Mouse (Mus musculus) olfactory bulb, adult 2 months (tissue): ENCODE data around the gene Pknox2. TPM values are rescaled to one million over a fixed set of nuclear protein-coding genes. Genes with fewer than 3 reads are reported as not detected.

Experiments used
- H3K27ac ChIP-seq: fragments of 200-500 bp; 2 replicates; pipeline ENCODE4 v1.5.1; 2012; ENCODE audit warnings: low read depth, low read length; ENCODE audit not compliant: insufficient read depth
- H3K4me1 ChIP-seq: fragments of 200-500 bp; 2 replicates; pipeline ENCODE4 v1.6.1; 2012; ENCODE audit warnings: low read length; ENCODE audit not compliant: control insufficient read depth, insufficient read depth
- H3K4me3 ChIP-seq: fragments of 200-500 bp; 2 replicates; pipeline ENCODE4 v1.5.1; 2012; ENCODE audit warnings: mild to moderate bottlenecking, low read depth, low read length, moderate library complexity; ENCODE audit not compliant: insufficient read depth
- CTCF ChIP-seq: fragments of 200-500 bp; IDR thresholded peaks from 2 replicates; pipeline ENCODE4 v1.5.1; 2012; ENCODE audit warnings: low read depth, mild to moderate bottlenecking, low read length, moderate library complexity; ENCODE audit not compliant: insufficient read depth
- POLR2A ChIP-seq: fragments of 200-500 bp; IDR thresholded peaks from 2 replicates; pipeline ENCODE4 v1.6.1; 2012; ENCODE audit warnings: mild to moderate bottlenecking, low read depth, low read length, moderate library complexity; ENCODE audit not compliant: insufficient read depth
- WGBS: fragments of 180-500 bp; shearing (Covaris S2); methylation state at CpG from one replicate; pipeline ENCODE4 v1.1.7; 2018; 5-methylcytosine and 5-hydroxymethylcytosine counted together
- polyA plus RNA-seq: library from polyadenylated mRNA; stranded (reverse); fragments of >200 nt; gene quantifications from 2 replicates; pipeline ENCODE4 v1.2.4, GENCODE M21; 2012; ENCODE audit warnings: low replicate concordance; ENCODE audit not compliant: missing spikeins, insufficient read depth, insufficient read length

Pknox2 gene
- polyA plus RNA-seq, 1 experiment: not detected

DNA sequence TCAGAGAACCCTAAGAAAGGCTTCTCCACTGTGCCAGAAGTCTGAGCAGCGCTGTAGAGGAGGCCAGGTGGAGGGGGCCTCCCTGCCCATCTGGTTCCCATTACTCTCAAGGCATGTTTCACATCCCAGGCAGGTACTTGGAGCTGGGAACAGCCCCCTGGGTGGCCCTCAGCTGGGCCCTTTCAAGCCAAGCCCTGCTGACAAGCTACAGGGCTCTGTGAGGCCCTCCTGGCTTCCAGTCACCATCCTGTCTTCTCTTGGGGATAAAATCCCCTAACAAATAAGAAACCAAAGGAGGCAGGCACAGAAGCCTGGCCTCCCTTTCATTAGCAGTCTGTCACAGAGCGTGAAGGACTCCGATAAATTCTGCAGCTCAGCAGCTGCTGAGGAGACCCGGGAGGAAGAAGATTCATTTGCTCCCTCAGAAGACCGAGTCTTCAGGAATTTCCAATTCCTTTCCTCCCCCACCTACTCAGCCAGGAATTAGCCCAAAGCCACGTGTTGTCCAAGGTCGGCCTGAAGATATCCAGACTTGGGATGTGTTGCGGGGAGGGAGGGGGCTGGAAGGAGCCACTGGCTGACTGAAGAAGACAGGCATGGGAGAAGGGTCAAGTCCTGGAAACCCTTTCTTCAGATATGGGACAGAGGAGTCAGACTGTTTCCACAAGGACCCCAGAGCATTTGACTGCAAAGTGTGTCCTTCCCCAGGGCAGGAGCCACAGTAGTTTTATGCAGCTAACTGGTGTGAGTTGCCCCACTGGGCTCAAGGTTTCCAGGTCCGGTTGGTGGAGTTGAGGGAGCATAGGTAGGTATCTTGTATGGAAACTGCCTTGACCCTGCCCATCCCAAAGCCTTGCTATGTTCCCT is 116.6 kb downstream of the Pknox2 start:
- 50% methylated on average over 9 of the region's 9 CpGs for WGBS
- no peak for TF ChIP-seq CTCF
- TF ChIP-seq POLR2A: no peak
- peaks cover 21% of the 10 kb centered on the region for H3K4me1 ChIP-seq
- no peak overlapping the region for H3K27ac ChIP-seq
- no peak overlapping the region for H3K4me3 ChIP-seq

DNA sequence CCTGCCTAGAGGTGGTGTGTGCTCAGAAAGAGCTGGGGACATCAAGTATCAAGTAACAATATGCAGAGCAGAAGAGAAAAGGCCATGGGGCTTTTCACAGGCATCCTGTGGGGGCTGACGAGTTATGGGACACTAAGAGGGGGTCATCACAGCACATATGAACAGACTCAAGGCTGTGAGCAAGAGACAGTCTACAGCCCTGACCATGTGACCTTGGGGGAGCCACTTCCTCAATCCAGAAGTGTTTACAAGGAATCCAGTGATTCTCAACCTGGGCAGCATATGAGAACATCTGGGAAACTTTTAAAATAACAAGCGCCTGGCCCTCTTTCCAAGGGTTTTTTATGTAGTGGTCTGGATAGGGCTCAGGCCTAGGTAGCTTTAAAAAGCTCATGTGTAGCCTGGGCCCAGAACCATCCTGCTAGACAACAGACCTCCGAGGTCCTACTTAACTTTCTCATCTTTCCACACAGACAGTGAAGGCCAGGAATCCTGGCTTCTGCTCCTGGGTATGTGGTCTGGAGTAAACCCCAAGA is 117.3 kb downstream of the Pknox2 start:
- TF ChIP-seq POLR2A: no peak
- no peak for TF ChIP-seq CTCF
- Histone ChIP-seq H3K4me3 (no peak overlapping the region), H3K4me1 (peaks cover 21% of the 10 kb centered on the region), H3K27ac (no peak overlapping the region)
- 86% methylated on average over 3 of the region's 3 CpGs for WGBS

DNA sequence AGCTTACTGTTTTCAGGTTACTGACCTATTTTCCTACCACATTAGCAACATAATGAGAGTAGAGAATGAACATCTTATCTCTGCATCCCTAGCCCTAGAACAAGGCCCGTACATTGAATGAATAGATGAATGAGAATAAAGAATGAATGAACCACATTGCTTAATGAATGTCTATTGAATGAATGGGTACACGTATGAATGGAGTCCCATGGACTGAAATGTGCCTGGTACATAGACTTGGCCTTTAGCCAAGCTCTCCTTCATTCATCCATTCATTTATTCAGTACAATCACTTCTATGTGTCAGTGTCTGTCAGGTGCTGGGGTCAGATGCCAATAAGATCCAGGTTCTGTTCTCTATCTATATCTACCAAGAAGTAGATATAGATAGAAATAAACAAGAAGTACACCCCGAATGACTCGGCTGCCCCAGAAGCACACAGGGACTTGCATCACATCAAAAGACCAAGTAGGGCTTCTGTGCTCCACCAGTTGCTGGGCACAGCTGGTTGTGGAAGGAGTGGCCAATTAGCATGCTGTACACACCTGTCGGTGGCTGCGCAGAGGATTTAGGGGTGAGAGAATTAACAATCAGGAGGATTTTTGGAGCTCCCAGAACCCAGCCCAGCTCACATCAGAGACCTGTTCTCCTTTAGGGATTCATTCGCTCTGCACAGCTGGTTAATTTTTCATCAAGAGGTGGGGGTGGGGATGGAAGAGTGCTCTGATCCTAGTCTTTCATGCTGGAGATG is 119.2 kb downstream of the Pknox2 start:
- TF ChIP-seq POLR2A (no peak), CTCF (no peak)
- Histone ChIP-seq H3K4me3 (no peak overlapping the region), H3K4me1 (peaks cover 21% of the 10 kb centered on the region), H3K27ac (no peak overlapping the region)
- WGBS: 61% methylated on average over 7 of the region's 7 CpGs

DNA sequence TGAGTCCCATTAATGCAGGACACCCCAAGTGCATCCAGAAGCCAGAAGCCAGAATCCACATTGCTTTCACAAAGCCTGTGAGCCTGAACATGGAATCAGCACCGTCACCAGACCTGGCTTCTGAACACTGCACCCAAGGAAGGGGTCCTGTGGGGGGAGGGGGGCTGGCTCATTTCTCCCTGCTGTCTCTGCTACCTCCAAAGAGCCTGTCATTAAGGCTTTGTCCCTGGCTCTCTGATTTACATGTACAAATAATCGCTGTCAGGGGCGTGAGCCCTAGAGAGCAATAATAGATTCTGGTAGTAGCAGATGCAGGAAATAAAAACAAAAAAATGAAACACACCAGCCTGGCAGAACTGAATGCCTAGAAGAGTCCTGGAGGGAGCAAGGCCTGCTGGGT is 121.3 kb downstream of the Pknox2 start:
- peaks cover 21% of the 10 kb centered on the region for H3K4me1 ChIP-seq

DNA sequence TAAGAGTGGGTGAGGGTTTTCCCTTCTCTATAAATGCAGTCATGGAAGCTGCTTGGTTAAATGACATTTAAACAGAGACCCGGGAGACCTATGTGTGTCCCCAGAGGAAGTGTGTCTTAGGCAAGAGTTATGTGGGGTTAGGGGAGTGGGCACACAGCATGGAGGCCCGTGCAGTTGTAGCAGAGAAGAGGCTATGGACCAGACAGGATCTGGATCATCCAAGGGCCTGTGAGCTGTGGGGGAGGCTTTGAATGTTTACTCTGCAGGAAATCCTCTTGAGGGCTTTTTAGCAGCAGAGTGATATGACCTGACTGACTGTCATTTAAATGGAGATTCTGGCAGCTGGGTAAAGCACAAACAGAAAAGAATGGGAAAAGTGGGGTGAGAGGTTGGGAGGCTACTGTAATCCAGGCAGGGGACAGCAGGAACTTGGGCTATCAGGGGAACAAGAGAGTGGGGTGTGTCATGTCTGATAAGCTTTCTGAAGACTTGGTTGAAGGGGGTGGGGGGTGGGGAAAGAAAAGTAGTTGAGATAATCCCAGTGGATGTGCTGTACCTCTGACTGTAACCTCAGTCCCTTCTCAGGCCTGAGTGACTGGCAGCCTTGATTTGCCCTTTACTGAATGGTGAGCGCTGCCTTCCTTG is 125.5 kb downstream of the Pknox2 start:
- H3K27ac ChIP-seq: no peak overlapping the region
- TF ChIP-seq CTCF: no peak
- no peak for TF ChIP-seq POLR2A
- WGBS: 49% methylated on average over 3 of the region's 3 CpGs
- no peak overlapping the region for H3K4me3 ChIP-seq
- H3K4me1 ChIP-seq: peaks cover 14% of the 10 kb centered on the region

More for the DNA sequence above, 121.3 kb downstream of the Pknox2 start:
- WGBS: 48% methylated on average over 3 of the region's 3 CpGs
- Histone ChIP-seq H3K4me3 (no peak overlapping the region), H3K27ac (no peak overlapping the region)
- TF ChIP-seq CTCF: no peak
- TF ChIP-seq POLR2A: no peak

DNA sequence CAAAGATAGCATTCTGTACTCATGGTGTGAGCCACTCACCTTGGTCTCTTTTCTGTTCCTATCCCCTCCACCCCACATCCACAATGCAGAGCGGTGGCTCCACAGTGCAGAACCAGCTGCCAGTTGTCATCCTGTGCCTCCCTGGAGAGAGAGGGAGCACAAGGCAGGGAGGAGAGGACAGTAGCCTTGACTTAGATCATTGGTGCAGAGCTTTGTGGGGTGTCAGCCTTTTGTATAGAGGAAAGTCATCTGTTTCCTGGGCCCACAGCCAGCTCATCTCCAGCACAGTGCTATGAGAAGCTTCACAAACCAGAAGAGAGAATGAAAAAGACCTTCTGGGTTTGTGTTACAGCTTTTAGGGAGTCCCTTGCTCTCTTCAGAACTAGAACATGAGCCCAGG is 129.1 kb downstream of the Pknox2 start:
- H3K4me1 ChIP-seq: peaks cover 15% of the 10 kb centered on the region
- H3K27ac ChIP-seq: peak overlapping the region; percentile 54; the same call in 1 of the 2 replicates
- WGBS: 53% methylated on average over 1 of the region's 1 CpGs
- no peak for TF ChIP-seq POLR2A
- no peak overlapping the region for H3K4me3 ChIP-seq

DNA sequence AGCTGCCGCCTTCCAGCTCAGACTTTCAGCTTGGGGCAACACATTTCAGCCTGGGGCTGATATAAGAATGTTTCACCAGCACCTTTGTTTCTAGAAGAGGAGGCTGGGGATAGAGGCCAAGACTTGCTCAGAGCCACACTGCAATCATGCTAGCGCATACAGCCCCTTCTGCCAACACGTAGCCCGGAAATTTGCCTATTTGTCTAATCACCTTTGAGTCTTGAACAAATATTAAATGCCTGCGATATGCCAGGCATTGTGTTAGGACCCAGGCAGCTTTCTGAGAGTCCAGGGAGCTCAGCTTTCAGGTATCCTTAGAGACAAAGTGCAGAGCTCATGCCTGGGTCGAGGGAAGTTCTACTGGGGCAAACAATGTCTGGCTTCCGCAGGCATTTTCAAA is 130.0 kb downstream of the Pknox2 start:
- 81% methylated on average over 7 of the region's 7 CpGs for WGBS
- H3K4me3 ChIP-seq: no peak overlapping the region
- peaks cover 13% of the 10 kb centered on the region for H3K4me1 ChIP-seq
- H3K27ac ChIP-seq: no peak overlapping the region
- TF ChIP-seq POLR2A: no peak

DNA sequence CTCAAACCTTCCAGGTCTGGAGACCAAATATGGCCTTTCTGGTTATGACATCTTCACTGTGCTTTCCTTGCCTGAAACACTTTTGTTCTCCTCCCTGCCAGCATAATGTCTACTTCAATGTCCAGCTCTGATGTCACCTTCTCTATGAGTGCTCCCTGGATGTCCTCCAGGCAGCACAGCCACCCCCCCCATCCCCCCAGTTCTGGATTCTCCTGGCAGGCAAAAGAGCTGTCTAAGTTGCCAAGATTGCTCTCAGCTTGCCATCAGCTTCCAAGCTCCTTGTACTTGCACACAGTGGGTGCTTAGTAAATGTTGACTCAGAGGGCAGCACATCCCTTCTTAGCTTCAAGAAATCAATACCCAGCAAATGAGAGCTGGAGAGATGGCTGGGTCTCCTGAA is 131.0 kb downstream of the Pknox2 start:
- Histone ChIP-seq H3K4me3 (no peak overlapping the region), H3K27ac (no peak overlapping the region), H3K4me1 (peaks cover 10% of the 10 kb centered on the region; the same call in 1 of the 2 replicates)
- TF ChIP-seq POLR2A: no peak
- no peak for TF ChIP-seq CTCF

DNA sequence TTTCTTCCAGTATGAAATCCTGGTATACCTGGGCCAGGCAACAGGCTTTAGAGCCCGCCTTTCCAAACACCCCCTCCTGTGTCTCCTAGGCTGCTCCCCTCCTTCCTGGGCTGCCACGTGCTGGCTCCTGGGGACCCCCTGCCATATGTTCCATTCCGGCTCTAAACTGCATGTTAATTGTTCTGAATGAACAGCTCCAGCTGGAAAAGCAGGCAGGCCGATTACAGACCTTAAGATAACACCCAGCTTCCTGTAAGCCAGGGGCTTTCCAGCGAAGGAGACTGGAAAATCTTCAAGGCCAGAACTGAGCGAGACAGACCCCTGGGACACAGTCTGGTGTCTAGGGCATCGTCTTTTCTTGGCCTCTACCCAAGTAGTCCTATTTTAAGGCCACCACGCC is 133.6 kb downstream of the Pknox2 start:
- no peak overlapping the region for H3K27ac ChIP-seq
- WGBS: 39% methylated on average over 8 of the region's 8 CpGs
- TF ChIP-seq CTCF (no peak), POLR2A (no peak)

More for the DNA sequence above, 133.6 kb downstream of the Pknox2 start:
- no peak overlapping the region for H3K4me3 ChIP-seq
- H3K4me1 ChIP-seq: peaks cover 10% of the 10 kb centered on the region; the same call in 1 of the 2 replicates
